Mouse (Mus musculus) gastrocnemius, postnatal 36 days (tissue): ENCODE results near the gene Fat1. TPM values are rescaled to one million over a fixed set of nuclear protein-coding genes. Genes with fewer than 3 reads are reported as not detected.
A peak's percentile ranks its signal among the peaks of the same experiment; 100 is the strongest.

Source experiments
- DNase-seq, 2 experiments: peaks; one replicate each; pipeline ENCODE4 v3.0.0; 2022
- intact Hi-C: fragments of 180-260 bp; cut with DNase I; formaldehyde crosslinking; loops from one replicate; pipeline ENCODE4 v1.15.1; 2025
- total RNA-seq, 2 experiments: library from RNA; stranded (reverse); gene quantifications; 2 replicates each; pipeline ENCODE4 v1.2.3; 2021

The Fat1 gene
- total RNA-seq, 2 experiments from 2014 or later: 3.4 to 4.3 TPM

GRCm38 (mm10) chr8:44998275-44998674 is 63.0 kb downstream of the Fat1 start:
- DNase-seq: no peak
- intact Hi-C loops: loop anchor here (5.0 kb wide), 1 partner anchor 61 kb away; the partner anchor contains the start of gene Fat1

GRCm38 (mm10) chr8:44998681-44999277 is 63.5 kb downstream of the Fat1 start:
- intact Hi-C loops: loop anchor here (5.0 kb wide), 1 partner anchor 61 kb away; the partner anchor contains the start of gene Fat1
- peak in 1 of 2 experiments; percentile 33 for DNase-seq

- DNase-seq: no peak
Measured at GRCm38 (mm10) chr8:45001577-45002197, 66.4 kb downstream of the Fat1 start.

GRCm38 (mm10) chr8:45002686-45003085 is 67.4 kb downstream of the Fat1 start:
- intact Hi-C loops: no loop called here
- no peak for DNase-seq

More at GRCm38 (mm10) chr8:45001577-45002197, 66.4 kb downstream of the Fat1 start:
- intact Hi-C loops: no loop called here

GRCm38 (mm10) chr8:45004021-45004420 is 68.8 kb downstream of the Fat1 start:
- intact Hi-C loops: no loop called here

GRCm38 (mm10) chr8:45010685-45011084 is 75.4 kb downstream of the Fat1 start:
- DNase-seq: peak in 1 of 2 experiments; percentile 43
- intact Hi-C loops: loop anchor here (5.0 kb wide), 1 partner anchor 73 kb away; the partner anchor contains the start of gene Fat1

More at GRCm38 (mm10) chr8:45004021-45004420, 68.8 kb downstream of the Fat1 start:
- DNase-seq: no peak

GRCm38 (mm10) chr8:45011774-45012173 is 76.5 kb downstream of the Fat1 start:
- intact Hi-C loops: loop anchor here (5.0 kb wide), 1 partner anchor 74 kb away; the partner anchor contains the start of gene Fat1
- DNase-seq: no peak

GRCm38 (mm10) chr8:45013852-45014251 is 78.6 kb downstream of the Fat1 start:
- intact Hi-C loops: loop anchor here (5.0 kb wide), 1 partner anchor 77 kb away; the partner anchor contains the start of gene Fat1
- no peak for DNase-seq

- intact Hi-C loops: loop anchor here (5.0 kb wide), 1 partner anchor 77 kb away; the partner anchor contains the start of gene Fat1
- DNase-seq: no peak
Measured at GRCm38 (mm10) chr8:45014498-45015067, 79.3 kb downstream of the Fat1 start.

- intact Hi-C loops: no loop called here
Measured at GRCm38 (mm10) chr8:45015876-45016275, 80.6 kb downstream of the Fat1 start.

GRCm38 (mm10) chr8:45019241-45019640 is 84.0 kb downstream of the Fat1 start:
- DNase-seq: no peak
- intact Hi-C loops: no loop called here

More at GRCm38 (mm10) chr8:45015876-45016275, 80.6 kb downstream of the Fat1 start:
- DNase-seq: no peak

- peak in 1 of 2 experiments; percentile 34 for DNase-seq
Measured at GRCm38 (mm10) chr8:45021171-45021570, 85.9 kb downstream of the Fat1 start.

GRCm38 (mm10) chr8:45021911-45022665 is 86.8 kb downstream of the Fat1 start:
- DNase-seq: no peak

More at GRCm38 (mm10) chr8:45021171-45021570, 85.9 kb downstream of the Fat1 start:
- intact Hi-C loops: no loop called here

GRCm38 (mm10) chr8:45028081-45028497 is 92.8 kb downstream of the Fat1 start:
- no peak for DNase-seq
- intact Hi-C loops: no loop called here

More at GRCm38 (mm10) chr8:45021911-45022665, 86.8 kb downstream of the Fat1 start:
- intact Hi-C loops: no loop called here

- no peak for DNase-seq
- intact Hi-C loops: no loop called here
Measured at GRCm38 (mm10) chr8:45038350-45038749, 103.1 kb downstream of the Fat1 start.

- intact Hi-C loops: no loop called here
- DNase-seq: no peak
Measured at GRCm38 (mm10) chr8:45044160-45044559, 108.9 kb downstream of the Fat1 start.

GRCm38 (mm10) chr8:45050451-45050850 is 115.2 kb downstream of the Fat1 start:
- no peak for DNase-seq
- intact Hi-C loops: no loop called here

GRCm38 (mm10) chr8:45051236-45051635 is 116.0 kb downstream of the Fat1 start:
- no peak for DNase-seq
- intact Hi-C loops: no loop called here

GRCm38 (mm10) chr8:45052205-45052604 is 117.0 kb downstream of the Fat1 start:
- intact Hi-C loops: no loop called here

GRCm38 (mm10) chr8:45052618-45053017 is 117.4 kb downstream of the Fat1 start:
- intact Hi-C loops: no loop called here
- no peak for DNase-seq

More at GRCm38 (mm10) chr8:45052205-45052604, 117.0 kb downstream of the Fat1 start:
- DNase-seq: no peak
